Mouse (Mus musculus) CH12.LX (cell line): Measurements from ENCODE around the gene Tiam1. TPM values are rescaled to one million over a fixed set of nuclear protein-coding genes. Genes with fewer than 3 reads are reported as not detected.

Source experiments
- DNase-seq: peaks from one replicate; pipeline ENCODE4 v3.0.0-alpha.2; 2013; ENCODE audit errors: extremely low read depth
- H3K27ac ChIP-seq: 2 replicates; pipeline ENCODE4 v1.5.1; 2012; ENCODE audit warnings: low read depth, mild to moderate bottlenecking, control low read depth, moderate library complexity; ENCODE audit not compliant: insufficient read depth
- H3K27me3 ChIP-seq: replicated peaks from 2 replicates; pipeline ENCODE3; 2012; ENCODE audit warnings: inconsistent platforms
- H3K36me3 ChIP-seq, 2 experiments: replicated peaks in 1 of 2; 2 replicates each; pipeline versions ENCODE3 to v1.6.1; 2012; ENCODE audit warnings: inconsistent platforms in 1 of 2, low read length in 1 of 2, mild to moderate bottlenecking in 1 of 2, mixed read lengths in 1 of 2, moderate library complexity in 1 of 2; ENCODE audit not compliant: control insufficient read depth in 1 of 2, insufficient read depth in 1 of 2
- H3K4me1 ChIP-seq, 2 experiments: 2 replicates each; pipeline ENCODE4 v1.6.1; 2012; ENCODE audit warnings: inconsistent platforms in 1 of 2, moderate library complexity in 1 of 2; ENCODE audit not compliant: insufficient read depth in 2 of 2, control insufficient read depth in 1 of 2
- H3K4me2 ChIP-seq: 2 replicates; pipeline ENCODE4 v1.6.1; 2012; ENCODE audit warnings: low read depth, mild to moderate bottlenecking, control low read depth; ENCODE audit not compliant: poor library complexity, insufficient read depth, severe bottlenecking
- H3K4me3 ChIP-seq, 3 experiments: fragments of 150-350 bp in 1 of 3; sonication (generic) in 1 of 3; replicated peaks in 1 of 3; 2 replicates each; pipeline versions ENCODE3 to v1.5.1; 2011 to 2012; ENCODE audit warnings: low read depth in 2 of 3, low read length in 2 of 3, mild to moderate bottlenecking in 2 of 3, moderate library complexity in 2 of 3, control low read depth in 1 of 3, improper control_type of control experiment in 1 of 3, inconsistent platforms in 1 of 3, mixed read lengths in 1 of 3; ENCODE audit not compliant: poor library complexity in 1 of 3
- H3K79me2 ChIP-seq: replicated peaks from 2 replicates; pipeline ENCODE4 v1.6.1; 2012; ENCODE audit warnings: mild to moderate bottlenecking, moderate library complexity; ENCODE audit not compliant: control insufficient read depth, poor library complexity, insufficient read depth, severe bottlenecking; ENCODE audit errors: extremely low read depth
- H3K9ac ChIP-seq: 2 replicates; pipeline ENCODE4 v1.6.1; 2012; ENCODE audit warnings: low read depth, mild to moderate bottlenecking, control low read depth, moderate library complexity; ENCODE audit not compliant: insufficient read depth
- H3K9me3 ChIP-seq: replicated peaks from 2 replicates; pipeline ENCODE3; 2012; ENCODE audit warnings: low read length, inconsistent platforms, mixed read lengths
- BHLHE40 ChIP-seq: IDR thresholded peaks from 2 replicates; pipeline ENCODE4 v1.6.1; 2011; ENCODE audit warnings: mild to moderate bottlenecking, low read depth, low read length, improper control_type of control experiment
- CTCF ChIP-seq, 2 experiments: IDR thresholded peaks in 1 of 2; conservative IDR thresholded peaks in 1 of 2; 2 replicates each; pipeline ENCODE4 v1.5.1; 2011 to 2012; ENCODE audit warnings: low read depth in 2 of 2, low read length in 2 of 2, improper control_type of control experiment in 1 of 2, inconsistent platforms in 1 of 2, mild to moderate bottlenecking in 1 of 2, moderate library complexity in 1 of 2
- E2F4 ChIP-seq: IDR thresholded peaks from 2 replicates; pipeline ENCODE4 v1.6.1; 2011; ENCODE audit warnings: low read depth, low read length, improper control_type of control experiment; ENCODE audit not compliant: insufficient replicate concordance
- ELF1 ChIP-seq: IDR thresholded peaks from 2 replicates; pipeline ENCODE4 v1.6.1; 2014; ENCODE audit warnings: low read depth, mild to moderate bottlenecking, inconsistent platforms, low read length, improper control_type of control experiment
- EP300 ChIP-seq: IDR thresholded peaks from 2 replicates; pipeline ENCODE4 v1.6.1; 2011; ENCODE audit warnings: low read length, improper control_type of control experiment
- ETS1 ChIP-seq: conservative IDR thresholded peaks from 2 replicates; pipeline ENCODE4 v1.6.1; 2012; ENCODE audit warnings: low read depth, mild to moderate bottlenecking, inconsistent platforms, low read length, improper control_type of control experiment, moderate library complexity
- IRF4 ChIP-seq: IDR thresholded peaks from 2 replicates; pipeline ENCODE4 v1.6.1; 2014; ENCODE audit warnings: low read depth, mild to moderate bottlenecking, inconsistent platforms, low read length, improper control_type of control experiment
- JUN ChIP-seq: IDR thresholded peaks from 2 replicates; pipeline ENCODE4 v1.6.1; 2011; ENCODE audit warnings: low read depth, mild to moderate bottlenecking, low read length, improper control_type of control experiment, moderate library complexity; ENCODE audit not compliant: insufficient read depth
- JUND ChIP-seq: conservative IDR thresholded peaks from 2 replicates; pipeline ENCODE4 v1.6.1; 2011; ENCODE audit warnings: low read depth, low read length, improper control_type of control experiment
- MAFK ChIP-seq: IDR thresholded peaks from 2 replicates; pipeline ENCODE4 v1.6.1; 2011; ENCODE audit warnings: low read length, improper control_type of control experiment; ENCODE audit not compliant: insufficient replicate concordance
- MAZ ChIP-seq: IDR thresholded peaks from 2 replicates; pipeline ENCODE4 v1.6.1; 2012; ENCODE audit warnings: low read depth, mild to moderate bottlenecking, inconsistent platforms, low read length, improper control_type of control experiment, moderate library complexity
- MYC ChIP-seq: IDR thresholded peaks from 2 replicates; pipeline ENCODE4 v1.6.1; 2011; ENCODE audit warnings: low read depth, mild to moderate bottlenecking, improper control_type of control experiment, low read length
- NELFE ChIP-seq: IDR thresholded peaks from 2 replicates; pipeline ENCODE4 v1.6.1; 2011; ENCODE audit warnings: low read depth, low read length, improper control_type of control experiment
- NRF1 ChIP-seq: IDR thresholded peaks from 2 replicates; pipeline ENCODE4 v1.6.1; 2014; ENCODE audit warnings: low read depth, mild to moderate bottlenecking, inconsistent platforms, low read length, improper control_type of control experiment, moderate library complexity
- POLR2AphosphoS2 ChIP-seq: IDR thresholded peaks from 2 replicates; pipeline ENCODE4 v1.6.1; 2011; ENCODE audit warnings: low read depth, low read length, improper control_type of control experiment
- RAD21 ChIP-seq: IDR thresholded peaks from 2 replicates; pipeline ENCODE4 v1.6.1; 2011; ENCODE audit warnings: low read depth, mild to moderate bottlenecking, low read length, improper control_type of control experiment, moderate library complexity
- SIN3A ChIP-seq: IDR thresholded peaks from 2 replicates; pipeline ENCODE4 v1.6.1; 2012; ENCODE audit warnings: low read length, improper control_type of control experiment, inconsistent platforms
- SMC3 ChIP-seq: IDR thresholded peaks from 2 replicates; pipeline ENCODE4 v1.6.1; 2011; ENCODE audit warnings: low read depth, low read length, improper control_type of control experiment
- UBTF ChIP-seq: IDR thresholded peaks from 2 replicates; pipeline ENCODE4 v1.6.1; 2012; ENCODE audit warnings: low read depth, mild to moderate bottlenecking, inconsistent platforms, low read length, improper control_type of control experiment, moderate library complexity
- USF2 ChIP-seq: conservative IDR thresholded peaks from 2 replicates; pipeline ENCODE4 v1.6.1; 2011; ENCODE audit warnings: low read depth, low read length, improper control_type of control experiment
- ZKSCAN1 ChIP-seq: IDR thresholded peaks from 2 replicates; pipeline ENCODE4 v1.6.1; 2012; ENCODE audit warnings: low read depth, inconsistent platforms, low read length, improper control_type of control experiment, borderline replicate concordance
- ZMIZ1 ChIP-seq: IDR thresholded peaks from 2 replicates; pipeline ENCODE4 v1.6.1; 2012; ENCODE audit warnings: low read depth, mild to moderate bottlenecking, inconsistent platforms, low read length, improper control_type of control experiment
- dilution Hi-C: fragments of 300-500 bp; cut with MboI; formaldehyde crosslinking; loops from 2 replicates; pipeline ENCODE4 v1.14.3; 2020; ENCODE audit warnings: low sequenced_read_pairs; ENCODE audit not compliant: extremely low pct_unique_long_range_greater_than_20kb, extremely low pct_ligation_motif_present
- in situ Hi-C: fragments of 300-500 bp; cut with MboI; formaldehyde crosslinking; loops from 3 replicates; pipeline ENCODE4 v1.14.3; 2019; ENCODE audit warnings: low sequenced_read_pairs, low pct_ligation_motif_present, low pct_unique_long_range_greater_than_20kb, mixed read lengths
- polyA plus RNA-seq: library from polyadenylated mRNA; unstranded; fragments of >175 nt; gene quantifications from 2 replicates; pipeline ENCODE4 v1.2.1, GENCODE M21; 2012; ENCODE audit warnings: low read depth; ENCODE audit not compliant: insufficient read length
- total RNA-seq, 2 experiments: library from RNA; depleted of rRNA; stranded (reverse); fragments of 300-350 nt in 1 of 2; fragments of >200 nt in 1 of 2; gene quantifications; 2 replicates each; pipeline ENCODE4 v1.2.3; 2012 to 2014

The Tiam1 gene
- total and polyA plus RNA-seq, 3 experiments = 0.03 to 0.40 (median 0.04) TPM

GRCm38 (mm10) chr16:89841894-89842293 lies 301.7 kb downstream of the Tiam1 start:
- H3K36me3 ChIP-seq = no peaks in the 10 kb centered on the region
- no peak for DNase-seq
- H3K9ac ChIP-seq = no peak overlapping the region
- no peak overlapping the region for H3K27ac ChIP-seq
- H3K4me1 ChIP-seq = peaks cover 0 to 25% of the 10 kb centered on the region in 2 experiments; a peak in 2 of 4 replicates
- TF ChIP-seq CTCF (conservative IDR thresholded peaks at IDR 0.05 in 1 of 2, IDR thresholded peaks at IDR 0.05 in 1 of 2; ENCODE audit: low read depth in 2 of 2, low read length in 2 of 2) (no peak), SIN3A (no peak), ZKSCAN1 (peak; percentile 30; the same call in 1 of the 2 replicates), MAZ (no peak)
- H3K79me2 ChIP-seq = no peaks in the 10 kb centered on the region
- peaks cover 35% of the 10 kb centered on the region for H3K9me3 ChIP-seq
- in situ Hi-C loops = no loop called here
- H3K4me3 ChIP-seq = no peak overlapping the region
- H3K4me2 ChIP-seq = no peak overlapping the region
- no peaks in the 10 kb centered on the region for H3K27me3 ChIP-seq
- dilution Hi-C loops = no loop called here

DNA sequence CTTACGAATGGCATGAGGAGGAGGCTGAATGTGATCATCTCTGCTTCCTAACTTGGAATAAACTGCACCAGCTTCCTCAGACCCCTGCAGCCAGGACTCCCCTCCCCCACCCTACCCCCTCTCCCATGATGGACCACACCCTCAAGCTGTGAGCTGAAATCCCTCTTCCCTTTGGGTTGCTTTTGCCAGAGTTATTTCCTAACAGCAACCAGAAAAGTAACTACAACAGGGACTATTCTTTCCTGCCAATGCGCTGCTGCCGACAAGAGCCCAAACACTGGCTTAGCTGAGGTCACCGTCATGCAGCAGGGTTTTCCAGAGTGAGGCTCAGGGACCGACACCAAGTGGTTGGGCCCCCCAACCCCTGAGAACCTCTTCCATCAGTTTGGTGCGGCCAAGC lies 303.2 kb downstream of the Tiam1 start:
- H3K9me3 ChIP-seq = peaks cover 36% of the 10 kb centered on the region
- no peaks in the 10 kb centered on the region for H3K27me3 ChIP-seq
- no peaks in the 10 kb centered on the region for H3K79me2 ChIP-seq
- no peak overlapping the region for H3K4me3 ChIP-seq
- no peak for DNase-seq
- H3K4me1 ChIP-seq = peaks cover 0 to 29% of the 10 kb centered on the region in 2 experiments; a peak in 2 of 4 replicates
- no peak overlapping the region for H3K4me2 ChIP-seq
- H3K27ac ChIP-seq = no peak overlapping the region
- no peaks in the 10 kb centered on the region for H3K36me3 ChIP-seq
- TF ChIP-seq JUND = no peak
- TF ChIP-seq IRF4 = no peak
- no peak for TF ChIP-seq MAZ
- TF ChIP-seq RAD21 = no peak
- no peak for TF ChIP-seq USF2
- TF ChIP-seq POLR2AphosphoS2 = no peak
- TF ChIP-seq NELFE = no peak
- in situ Hi-C loops (no loop called here), dilution Hi-C loops (no loop called here)
- no peak overlapping the region for H3K9ac ChIP-seq

DNA sequence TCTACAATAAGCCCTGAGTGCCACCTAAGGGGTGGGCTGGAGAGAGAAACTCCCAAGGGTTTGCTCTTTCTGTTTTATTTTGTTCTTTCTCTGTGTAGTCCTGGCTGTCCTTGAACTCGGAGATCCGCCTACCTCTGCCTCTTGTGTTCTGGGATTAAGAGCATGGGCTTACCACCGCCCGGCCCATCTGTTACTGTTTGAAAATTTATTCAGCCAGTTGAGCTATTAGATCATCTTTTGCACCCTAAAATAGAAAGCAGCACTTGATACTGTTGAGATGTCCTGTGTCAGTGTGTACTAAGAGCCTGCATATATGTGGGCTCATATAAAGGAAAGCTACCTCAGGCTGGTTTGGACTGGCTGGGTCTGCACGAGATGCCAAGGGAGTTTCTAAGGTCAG lies 303.7 kb downstream of the Tiam1 start:
- dilution Hi-C loops (no loop called here), in situ Hi-C loops (no loop called here)
- H3K79me2 ChIP-seq = no peaks in the 10 kb centered on the region
- no peak for TF ChIP-seq JUN
- no peak for TF ChIP-seq JUND
- TF ChIP-seq ZMIZ1 = no peak
- no peak for TF ChIP-seq SMC3
- no peak for TF ChIP-seq MAFK
- TF ChIP-seq MYC = no peak
- TF ChIP-seq NRF1 = no peak
- TF ChIP-seq ETS1 = no peak
- TF ChIP-seq ELF1 = no peak
- TF ChIP-seq UBTF = no peak
- TF ChIP-seq E2F4 = no peak
- no peak for TF ChIP-seq EP300
- TF ChIP-seq CTCF (conservative IDR thresholded peaks at IDR 0.05 in 1 of 2, IDR thresholded peaks at IDR 0.05 in 1 of 2; ENCODE audit: low read depth in 2 of 2, low read length in 2 of 2) = no peak
- no peak for TF ChIP-seq USF2
- TF ChIP-seq BHLHE40 = no peak
- no peak for TF ChIP-seq IRF4
- TF ChIP-seq SIN3A = no peak
- H3K36me3 ChIP-seq = no peaks in the 10 kb centered on the region
- H3K27me3 ChIP-seq = no peaks in the 10 kb centered on the region
- no peak overlapping the region for H3K9ac ChIP-seq
- H3K9me3 ChIP-seq = peaks cover 38% of the 10 kb centered on the region
- H3K4me3 ChIP-seq = no peak overlapping the region
- no peak for DNase-seq
- no peak overlapping the region for H3K27ac ChIP-seq
- H3K4me1 ChIP-seq = peaks cover 0 to 25% of the 10 kb centered on the region in 2 experiments; a peak in 2 of 4 replicates
- H3K4me2 ChIP-seq = no peak overlapping the region
